Mouse (Mus musculus) limb, embryonic 14.5 days (tissue): ENCODE measurements around the gene Gm11627. TPM values are rescaled to one million over a fixed set of nuclear protein-coding genes. Genes with fewer than 3 reads are reported as not detected.
"Not testable (repeated sequence)": the region's sequence is repeated elsewhere in the genome, so short reads cannot be mapped to it uniquely, and the experiment has no call there.

ENCODE experiments used
- ATAC-seq: fragments of 200-750 bp; cut with Nextera tagmentation; 2 replicates; pipeline ENCODE4 v1.8.0; 2017; ENCODE audit warnings: low read depth, moderate number of reproducible peaks, moderate TSS enrichment; ENCODE audit not compliant: low FRiP score
- DNase-seq: peaks from one replicate; pipeline ENCODE4 v3.0.0-alpha.2; 2015; ENCODE audit warnings: low spot score
- H3K27ac ChIP-seq: fragments of 300-500 bp; sonication (generic); replicated peaks from 2 replicates; pipeline ENCODE4 v1.5.1; 2014; ENCODE audit warnings: low read depth, mild to moderate bottlenecking, low read length, moderate library complexity, mixed read lengths
- H3K27me3 ChIP-seq: fragments of 300-500 bp; sonication (generic); 2 replicates; pipeline ENCODE4 v1.6.1; 2014; ENCODE audit warnings: low read length, mixed read lengths; ENCODE audit not compliant: control insufficient read depth, insufficient read depth
- H3K36me3 ChIP-seq: fragments of 300-500 bp; sonication (generic); 2 replicates; pipeline ENCODE4 v1.6.1; 2014; ENCODE audit warnings: mild to moderate bottlenecking, low read length, moderate library complexity, mixed read lengths; ENCODE audit not compliant: control insufficient read depth, insufficient read depth
- H3K4me1 ChIP-seq: fragments of 300-500 bp; sonication (generic); 2 replicates; pipeline ENCODE4 v1.6.1; 2014; ENCODE audit warnings: antibody characterized with exemption, low read length, mixed read lengths; ENCODE audit not compliant: control insufficient read depth, insufficient read depth
- H3K4me2 ChIP-seq: fragments of 300-500 bp; sonication (generic); replicated peaks from 2 replicates; pipeline ENCODE4 v1.6.1; 2014; ENCODE audit warnings: low read depth, mild to moderate bottlenecking, low read length, moderate library complexity; ENCODE audit not compliant: severe bottlenecking
- H3K4me3 ChIP-seq: fragments of 300-500 bp; sonication (generic); replicated peaks from 2 replicates; pipeline ENCODE4 v1.5.1; 2014; ENCODE audit warnings: low read length
- H3K9ac ChIP-seq: fragments of 300-500 bp; sonication (generic); 2 replicates; pipeline ENCODE4 v1.6.1; 2014; ENCODE audit warnings: mild to moderate bottlenecking, low read depth, low read length, moderate library complexity; ENCODE audit not compliant: severe bottlenecking
- H3K9me3 ChIP-seq: fragments of 300-500 bp; sonication (generic); 2 replicates; pipeline ENCODE4 v1.6.1; 2016; ENCODE audit warnings: low read length; ENCODE audit not compliant: control insufficient read depth
- POLR2A ChIP-seq: fragments of 200-500 bp; IDR thresholded peaks from 2 replicates; pipeline ENCODE4 v1.8.0; 2012; ENCODE audit warnings: inconsistent platforms, mild to moderate bottlenecking, moderate library complexity, borderline replicate concordance; ENCODE audit not compliant: insufficient read depth, insufficient read length; ENCODE audit errors: extremely low read depth
- WGBS: fragments of 180-500 bp; shearing (Covaris S2); extraction: QIAGEN DNeasy Blood & Tissue Kit; methylation state at CpG from one replicate; pipeline ENCODE4 v1.1.7; 2014; 5-methylcytosine and 5-hydroxymethylcytosine counted together
- polyA plus RNA-seq, 2 experiments: library from polyadenylated mRNA; depleted of rRNA in 1 of 2; stranded (reverse) in 1 of 2; unstranded in 1 of 2; fragments of >200 nt; fragmentation: Nextera tagmentation in 1 of 2; extraction: Ambion mirVana in 1 of 2; gene quantifications; 2 replicates each; pipeline versions ENCODE4 v1.2.1 to v1.2.3; 2012 to 2014

Gm11627 gene
- polyA plus RNA-seq, 2 experiments: 7.2 to 11.4 TPM

DNA sequence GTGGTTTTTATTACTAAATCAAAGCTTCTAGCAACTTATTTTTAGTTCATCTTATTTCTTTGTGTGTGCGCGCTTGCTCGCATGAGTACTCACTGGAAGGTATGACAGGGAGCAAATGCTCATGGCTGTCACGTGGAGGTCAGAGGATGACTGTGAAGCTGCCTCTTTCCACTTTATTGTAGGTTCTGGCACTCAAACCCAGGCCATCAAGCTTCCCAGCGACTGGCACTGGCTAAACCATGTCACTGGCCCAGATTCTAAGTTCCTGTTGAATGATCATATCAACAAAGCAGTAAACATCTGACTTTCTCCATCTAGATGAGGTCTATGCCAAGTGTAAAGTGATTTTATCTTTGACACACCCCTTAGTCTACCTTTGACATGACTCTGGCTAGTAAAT lies 37.8 kb downstream of the Gm11627 start:
- DNase-seq (no peak), ATAC-seq (no peak)
- Histone ChIP-seq H3K27me3 (no peaks in the 10 kb centered on the region), H3K9ac (no peak overlapping the region), H3K36me3 (peaks cover 17% of the 10 kb centered on the region), H3K27ac (no peak overlapping the region), H3K4me3 (no peak overlapping the region), H3K9me3 (no peaks in the 10 kb centered on the region), H3K4me2 (no peak overlapping the region), H3K4me1 (no peaks in the 10 kb centered on the region)
- 94% methylated on average over 5 of the region's 5 CpGs for WGBS
- TF ChIP-seq POLR2A: no peak

DNA sequence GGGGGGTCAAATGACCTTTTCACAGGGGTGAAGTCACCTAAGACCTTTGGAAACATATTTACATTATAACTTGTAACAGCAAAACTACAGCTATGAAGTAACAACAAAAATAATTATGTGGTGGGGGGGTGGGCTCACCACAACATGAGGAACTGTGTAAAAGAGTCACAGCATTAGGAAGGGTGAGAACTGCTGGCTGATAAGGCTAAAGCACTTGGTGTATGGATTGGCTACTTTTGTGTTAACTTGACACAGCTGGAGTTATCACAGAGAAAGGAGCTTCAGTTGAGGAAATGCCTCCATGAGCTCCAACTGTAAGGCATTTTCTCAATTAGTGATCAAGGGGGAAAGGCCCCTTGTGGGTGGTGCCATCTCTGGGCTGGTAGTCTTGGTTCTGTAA lies 39.0 kb downstream of the Gm11627 start:
- not testable (repeated sequence) for H3K4me3 ChIP-seq, H3K9ac ChIP-seq, H3K4me1 ChIP-seq, H3K27me3 ChIP-seq, H3K9me3 ChIP-seq, H3K27ac ChIP-seq, H3K4me2 ChIP-seq, DNase-seq, ATAC-seq
- peaks cover 23% of the 10 kb centered on the region for H3K36me3 ChIP-seq

DNA sequence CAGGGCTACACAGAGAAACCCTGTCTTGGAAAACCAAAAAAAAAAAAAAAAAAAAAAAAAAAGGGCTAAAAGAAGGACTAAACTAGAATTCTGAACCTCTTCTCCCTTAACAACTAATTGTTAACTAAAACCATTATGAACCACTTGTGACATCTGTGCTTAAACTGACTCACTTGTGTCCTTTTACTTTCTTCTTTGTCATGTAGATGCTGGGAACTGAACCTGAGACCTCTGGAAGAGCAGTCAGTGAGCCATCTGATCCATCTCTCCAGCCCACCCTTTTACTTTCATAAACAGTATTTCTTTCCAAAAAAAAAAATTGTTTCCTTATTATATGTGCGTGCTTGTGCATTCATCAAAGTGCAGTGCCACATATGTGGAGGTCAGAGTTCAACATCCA lies 39.6 kb downstream of the Gm11627 start:
- Histone ChIP-seq H3K27me3 (no peaks in the 10 kb centered on the region), H3K27ac (no peak overlapping the region), H3K9me3 (no peaks in the 10 kb centered on the region), H3K4me2 (no peak overlapping the region), H3K4me1 (no peaks in the 10 kb centered on the region), H3K36me3 (peaks cover 23% of the 10 kb centered on the region), H3K9ac (no peak overlapping the region), H3K4me3 (no peak overlapping the region)
- no peak for DNase-seq
- ATAC-seq: no peak
- 73% methylated on average over 1 of the region's 1 CpGs for WGBS
- TF ChIP-seq POLR2A: no peak

DNA sequence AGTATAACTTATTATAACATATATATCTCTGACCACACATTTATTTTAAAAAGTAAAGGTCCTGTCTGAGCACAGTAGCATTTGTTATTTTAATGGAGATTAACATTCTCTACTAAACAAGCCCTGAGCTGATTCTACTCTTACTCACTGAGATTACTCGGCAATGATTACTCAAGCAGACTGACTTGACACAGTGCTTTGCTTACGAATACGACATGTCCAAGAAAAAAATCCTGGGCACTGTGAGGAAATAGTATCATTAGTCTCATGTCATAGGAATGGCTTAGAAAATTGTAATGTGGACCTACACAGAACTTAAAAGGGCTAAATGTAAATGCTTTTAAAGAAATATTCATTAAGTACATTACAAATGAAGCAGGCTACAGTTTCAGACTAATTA lies 43.1 kb downstream of the Gm11627 start:
- H3K4me1 ChIP-seq: no peaks in the 10 kb centered on the region
- no peak for TF ChIP-seq POLR2A
- peaks cover 23% of the 10 kb centered on the region for H3K36me3 ChIP-seq
- no peak overlapping the region for H3K27ac ChIP-seq
- DNase-seq (no peak), ATAC-seq (no peak)
- H3K4me2 ChIP-seq: no peak overlapping the region
- H3K27me3 ChIP-seq: no peaks in the 10 kb centered on the region
- no peak overlapping the region for H3K4me3 ChIP-seq
- no peaks in the 10 kb centered on the region for H3K9me3 ChIP-seq
- no peak overlapping the region for H3K9ac ChIP-seq
- 88% methylated on average over 3 of the region's 3 CpGs for WGBS

DNA sequence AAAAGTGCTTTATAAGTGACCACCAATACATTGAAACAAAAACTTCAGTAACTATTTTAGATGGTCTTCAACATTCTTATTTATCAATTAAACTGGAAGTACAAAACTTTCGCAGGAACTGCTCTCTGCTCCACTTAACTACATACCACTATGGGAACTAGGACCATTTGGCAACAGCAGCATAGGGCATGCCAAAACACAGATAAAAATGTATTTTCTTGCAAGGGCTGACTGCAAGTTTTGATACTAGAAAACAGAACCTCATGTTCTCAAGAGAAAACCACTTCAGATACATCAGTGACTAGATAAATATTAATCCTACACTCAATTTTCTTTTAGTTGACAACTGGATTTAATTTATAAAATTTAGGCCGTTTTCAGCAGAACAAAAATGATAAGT lies 45.2 kb downstream of the Gm11627 start:
- no peak for TF ChIP-seq POLR2A

DNA sequence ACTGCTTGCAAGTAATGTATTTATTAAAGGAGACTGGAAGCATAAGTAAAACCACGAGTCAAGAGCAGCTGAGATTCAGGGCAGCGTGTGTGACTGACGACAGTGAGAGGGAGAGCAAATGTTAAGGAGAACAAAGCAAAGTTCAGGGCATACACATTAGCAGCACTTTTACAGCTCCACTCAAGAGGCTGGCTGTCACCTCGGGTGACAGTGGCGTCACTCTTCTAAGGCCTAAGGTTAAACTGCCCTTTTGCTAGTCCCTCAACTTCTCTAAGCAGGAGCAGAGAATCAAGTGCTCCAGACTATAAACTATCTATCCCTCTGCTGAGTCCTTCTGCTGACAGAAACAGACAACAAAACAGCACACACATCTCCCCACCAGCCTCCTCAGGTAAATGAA lies 47.8 kb downstream of the Gm11627 start:
- no peak overlapping the region for H3K9ac ChIP-seq
- H3K27me3 ChIP-seq: no peaks in the 10 kb centered on the region
- no peaks in the 10 kb centered on the region for H3K4me1 ChIP-seq
- no peak for ATAC-seq
- WGBS: 29% methylated on average over 5 of the region's 5 CpGs
- no peaks in the 10 kb centered on the region for H3K9me3 ChIP-seq
- H3K36me3 ChIP-seq: peaks cover 9% of the 10 kb centered on the region; the same call in 1 of the 2 replicates
- H3K4me2 ChIP-seq: no peak overlapping the region
- no peak overlapping the region for H3K27ac ChIP-seq
- TF ChIP-seq POLR2A: no peak
- no peak for DNase-seq
- no peak overlapping the region for H3K4me3 ChIP-seq

More for the DNA sequence above, 45.2 kb downstream of the Gm11627 start:
- H3K36me3 ChIP-seq: peaks cover 23% of the 10 kb centered on the region
- no peaks in the 10 kb centered on the region for H3K9me3 ChIP-seq
- ATAC-seq (no peak), DNase-seq (no peak)
- no peaks in the 10 kb centered on the region for H3K27me3 ChIP-seq
- H3K27ac ChIP-seq: no peak overlapping the region
- H3K4me1 ChIP-seq: no peaks in the 10 kb centered on the region
- H3K4me2 ChIP-seq: no peak overlapping the region
- H3K9ac ChIP-seq: no peak overlapping the region
- no peak overlapping the region for H3K4me3 ChIP-seq
- 82% methylated on average over 2 of the region's 2 CpGs for WGBS

Other genes with a start within 250 kb of the Gm11627 start
- 3.5 and 4.3 TPM in 2 replicates for gene Slc4a1, start 213.3 kb downstream of the Gm11627 start, polyA plus RNA-seq (2012; rRNA removed)
- gene Slc4a1, start 213.3 kb downstream of the Gm11627 start, polyA plus RNA-seq (2014; fragmentation: Nextera tagmentation; extraction: Ambion mirVana): 2.8 and 6.6 TPM in 2 replicates
- 2.9 and 3.2 TPM in 2 replicates for gene Rundc3a, start 186.1 kb downstream of the Gm11627 start, polyA plus RNA-seq (2012; rRNA removed)
- 1.0 and 1.1 TPM in 2 replicates for gene Rundc3a, start 186.1 kb downstream of the Gm11627 start, polyA plus RNA-seq (2014; fragmentation: Nextera tagmentation; extraction: Ambion mirVana)
- 120 and 181 TPM in 2 replicates for gene Slc25a39, start 171.5 kb downstream of the Gm11627 start, polyA plus RNA-seq (2012; rRNA removed)
- 179 and 195 TPM in 2 replicates for gene Slc25a39, start 171.5 kb downstream of the Gm11627 start, polyA plus RNA-seq (2014; fragmentation: Nextera tagmentation; extraction: Ambion mirVana)
- 120 and 135 TPM in 2 replicates for gene Grn, start 149.1 kb downstream of the Gm11627 start, polyA plus RNA-seq (2012; rRNA removed)
- gene Grn, start 149.1 kb downstream of the Gm11627 start, polyA plus RNA-seq (2014; fragmentation: Nextera tagmentation; extraction: Ambion mirVana): 118 and 133 TPM in 2 replicates
- gene Fam171a2, start 131.8 kb downstream of the Gm11627 start, polyA plus RNA-seq (2012; rRNA removed): 56.8 and 85.1 TPM in 2 replicates
- 8.9 and 10.0 TPM in 2 replicates for gene Fam171a2, start 131.8 kb downstream of the Gm11627 start, polyA plus RNA-seq (2014; fragmentation: Nextera tagmentation; extraction: Ambion mirVana)
- 7.0 and 7.3 TPM in 2 replicates for gene Itga2b, start 109.3 kb downstream of the Gm11627 start, polyA plus RNA-seq (2012; rRNA removed)
- gene Itga2b, start 109.3 kb downstream of the Gm11627 start, polyA plus RNA-seq (2014; fragmentation: Nextera tagmentation; extraction: Ambion mirVana): 3.5 and 5.0 TPM in 2 replicates
- 38.2 and 41.1 TPM in 2 replicates for gene Gpatch8, start 23.1 kb downstream of the Gm11627 start, polyA plus RNA-seq (2012; rRNA removed)
- 43.0 and 54.7 TPM in 2 replicates for gene Gpatch8, start 23.1 kb downstream of the Gm11627 start, polyA plus RNA-seq (2014; fragmentation: Nextera tagmentation; extraction: Ambion mirVana)
- gene Fzd2, start 24.9 kb upstream of the Gm11627 start, polyA plus RNA-seq (2012; rRNA removed): 163 and 258 TPM in 2 replicates
- gene Fzd2, start 24.9 kb upstream of the Gm11627 start, polyA plus RNA-seq (2014; fragmentation: Nextera tagmentation; extraction: Ambion mirVana): 65.5 and 70.7 TPM in 2 replicates
- 0.68 and 1.2 TPM in 2 replicates for gene Meioc, start 84.3 kb upstream of the Gm11627 start, polyA plus RNA-seq (2012; rRNA removed)
- 0.91 and 1.00 TPM in 2 replicates for gene Meioc, start 84.3 kb upstream of the Gm11627 start, polyA plus RNA-seq (2014; fragmentation: Nextera tagmentation; extraction: Ambion mirVana)
- 18.6 and 23.6 TPM in 2 replicates for gene Ccdc43, start 118.3 kb upstream of the Gm11627 start, polyA plus RNA-seq (2012; rRNA removed)
- 36.6 and 38.1 TPM in 2 replicates for gene Ccdc43, start 118.3 kb upstream of the Gm11627 start, polyA plus RNA-seq (2014; fragmentation: Nextera tagmentation; extraction: Ambion mirVana)
- 21.0 and 23.8 TPM in 2 replicates for gene Adam11, start 182.0 kb upstream of the Gm11627 start, polyA plus RNA-seq (2012; rRNA removed)
- 5.6 and 8.3 TPM in 2 replicates for gene Adam11, start 182.0 kb upstream of the Gm11627 start, polyA plus RNA-seq (2014; fragmentation: Nextera tagmentation; extraction: Ambion mirVana)
- gene Gjc1, start 240.2 kb upstream of the Gm11627 start, polyA plus RNA-seq (2012; rRNA removed): 76.6 and 80.0 TPM in 2 replicates
- gene Gjc1, start 240.2 kb upstream of the Gm11627 start, polyA plus RNA-seq (2014; fragmentation: Nextera tagmentation; extraction: Ambion mirVana): 59.6 and 67.5 TPM in 2 replicates